Mouse (Mus musculus): ENCODE measurements around the gene Rnf216.
A peak's percentile ranks its signal among the peaks of the same experiment; 100 is the strongest.

Rnf216 gene

GRCm38 (mm10) chr5:142958464-142958863 is 154.3 kb downstream of the Rnf216 start:
- DNase-seq, result no peak

GRCm38 (mm10) chr5:142956956-142957703 is 155.7 kb downstream of the Rnf216 start:
- DNase-seq, result no peak

GRCm38 (mm10) chr5:142953641-142954040 is 159.2 kb downstream of the Rnf216 start:
- no peak for DNase-seq

- no peak for DNase-seq
Observed at GRCm38 (mm10) chr5:142950405-142950804, 162.4 kb downstream of the Rnf216 start.

GRCm38 (mm10) chr5:142949580-142949979 is 163.2 kb downstream of the Rnf216 start:
- DNase-seq, result no peak

GRCm38 (mm10) chr5:142947460-142947859 is 165.3 kb downstream of the Rnf216 start:
- DNase-seq, result no peak

- peak; percentile 42 for DNase-seq
Observed at GRCm38 (mm10) chr5:142944979-142945682, 167.7 kb downstream of the Rnf216 start.
